In genomic region chr12:82801736-82802135, GRCm38 (mm10) we compare ENCODE assay signal across 11 mouse cellular contexts.
"Had no signal": no experiment of that assay in that cellular context is flagged by ENCODE, and none has a peak within 500 bp of the region (broad histone marks: within the 10 kb centered on the region; RNA-seq: fewer than 3 reads in every experiment).

No protein-coding gene starts in this region.

- H3K9ac ChIP-seq: intestine, embryonic 15.5 days; kidney, embryonic 15.5 days; limb, embryonic 13.5 days; liver, embryonic 14.5 days; neural tube, embryonic 13.5 days had no signal

- H3K9me3 ChIP-seq: intestine, embryonic 15.5 days; kidney, embryonic 15.5 days; limb, embryonic 13.5 days; neural tube, embryonic 13.5 days had no signal

- H3K27ac ChIP-seq: intestine, embryonic 15.5 days; kidney, embryonic 15.5 days; limb, embryonic 13.5 days; liver, embryonic 14.5 days; neural tube, embryonic 13.5 days had no signal

- DNase-seq: kidney, adult 2 months; kidney, postnatal 14 days; lung, adult 18-20 months; retina, postnatal 1 day; right cerebral cortex, postnatal 14 days; thymus, postnatal 4 days had no signal

- H3K27me3 ChIP-seq: intestine, embryonic 15.5 days; kidney, embryonic 15.5 days; limb, embryonic 13.5 days; neural tube, embryonic 13.5 days had no signal

- H3K4me1 ChIP-seq: kidney, embryonic 15.5 days; limb, embryonic 13.5 days; neural tube, embryonic 13.5 days had no signal

- H3K4me3 ChIP-seq: intestine, embryonic 15.5 days; kidney, embryonic 15.5 days; limb, embryonic 13.5 days; neural tube, embryonic 13.5 days had no signal

- ATAC-seq: intestine, embryonic 15.5 days had no signal

- H3K36me3 ChIP-seq: intestine, embryonic 15.5 days; kidney, embryonic 15.5 days; limb, embryonic 13.5 days; neural tube, embryonic 13.5 days had no signal

- H3K4me2 ChIP-seq: intestine, embryonic 15.5 days; kidney, embryonic 15.5 days; limb, embryonic 13.5 days; neural tube, embryonic 13.5 days had no signal
